Mouse (Mus musculus) bone marrow, adult 2 months (tissue): ENCODE measurements at regions not wholly inside any gene's neighbourhood (a gene's known extent, or its start where the extent isn't known, plus 50 kb on each side); places are given as distances from the start of the nearest gene placed in this dataset.

Experiments
- CTCF ChIP-seq: fragments of 200-500 bp; IDR thresholded peaks from 2 replicates; pipeline ENCODE4 v1.5.1; 2011; ENCODE audit warnings: low read length, control low read depth; ENCODE audit not compliant: control insufficient read depth, insufficient read depth
- POLR2A ChIP-seq: fragments of 200-500 bp; IDR thresholded peaks from 2 replicates; pipeline ENCODE4 v1.6.1; 2011; ENCODE audit warnings: low read depth, mild to moderate bottlenecking, control low read depth, low read length, borderline replicate concordance; ENCODE audit not compliant: control insufficient read depth

DNA sequence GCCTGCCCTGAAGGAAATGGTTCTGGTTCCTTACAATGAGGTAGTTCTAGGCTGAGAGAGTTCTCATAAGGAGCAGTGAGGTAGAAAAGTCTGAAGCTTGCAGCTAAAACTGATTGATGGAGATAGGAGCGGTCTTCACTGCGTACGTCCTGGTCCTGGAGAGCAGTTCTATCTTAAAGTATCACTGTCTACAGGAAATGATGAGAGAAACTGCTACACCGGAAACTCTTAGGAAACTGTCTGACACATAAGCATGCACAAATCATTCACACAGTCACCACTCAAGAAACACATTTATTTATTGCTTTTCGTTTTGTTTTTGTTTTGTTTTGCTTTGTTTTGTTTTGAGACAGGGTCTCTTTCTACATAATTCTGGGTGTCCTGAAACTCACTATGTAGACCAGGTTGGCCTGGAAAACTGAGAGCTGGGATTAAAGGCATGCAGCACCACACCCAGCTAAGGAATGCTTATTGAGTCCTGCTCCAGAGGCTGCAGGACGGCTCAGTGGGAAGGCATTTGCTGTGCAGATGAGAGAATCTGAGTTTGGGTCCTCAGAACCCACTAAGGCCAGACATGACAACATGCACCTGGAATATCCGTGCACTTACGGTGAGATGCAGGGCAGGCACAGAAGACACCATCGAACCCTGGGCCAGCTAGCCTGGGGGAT, 55.4 kb upstream of the Arglu1 start:
- no peak for TF ChIP-seq CTCF
- TF ChIP-seq POLR2A, result no peak
